Comparison of ENCODE assay signal across 19 mouse cellular contexts in genomic region chr17:56330345-56330744, GRCm38 (mm10). TPM values are rescaled to one million over a fixed set of nuclear protein-coding genes. Genes with fewer than 3 reads are reported as not detected.
A peak's percentile ranks its signal among the peaks of the same experiment; 100 is the strongest.
DNase-seq lines count a peak whose midpoint lies in the region; ATAC-seq and TF ChIP-seq lines count a peak whose summit lies in the region.
"Had no signal": no experiment of that assay in that cellular context is flagged by ENCODE, and none has a peak within 500 bp of the region (broad histone marks: within the 10 kb centered on the region; RNA-seq: fewer than 3 reads in every experiment).

No protein-coding gene starts in this region.

- DNase-seq in embryonic facial prominence, embryonic 10.5 days (ENCODE audit: low spot score): no peak
- no peak for DNase-seq in left cerebral cortex, adult 2 months (ENCODE audit: extremely low spot score in 1 of 2, low spot score in 2 of 2)
- no peak for DNase-seq in left cerebral cortex, postnatal 25 days (ENCODE audit: low spot score in 2 of 2)
- DNase-seq in NIH3T3 (ENCODE audit: low read depth): peak; percentile 25
- no peak for DNase-seq in retina, embryonic 14.5 days (ENCODE audit: low spot score)
- DNase-seq in frontal cortex, postnatal 10 days (ENCODE audit: low spot score in 2 of 2): no peak
- DNase-seq: adrenal gland, postnatal 14 days; kidney, adult 18-20 months; layer of hippocampus, adult 9-11 months; lung, embryonic 14.5 days; right cerebral cortex, postnatal 25 days had no signal

- no peaks in the 10 kb centered on the region for H3K9me3 ChIP-seq in embryonic facial prominence, embryonic 13.5 days
- no peaks in the 10 kb centered on the region for H3K9me3 ChIP-seq in embryonic facial prominence, embryonic 10.5 days
- no peaks in the 10 kb centered on the region for H3K9me3 ChIP-seq in stomach, embryonic 16.5 days (replicated peaks; ENCODE audit: control insufficient read depth, low read length)
- H3K9me3 ChIP-seq: heart, embryonic 15.5 days had no signal

- intact Hi-C loops in left cerebral cortex, adult 2 months (cut with DNase I): no loop called here
- intact Hi-C loops in left cerebral cortex, postnatal 25 days (cut with DNase I): no loop called here

- peak overlapping the region; percentile 22 for H3K9ac ChIP-seq in embryonic facial prominence, embryonic 13.5 days
- H3K9ac ChIP-seq in stomach, embryonic 16.5 days (ENCODE audit: low read length): 0 out of 2 replicates have a peak overlapping the region, but pooled peaks have one; percentile 6
- H3K9ac ChIP-seq: heart, embryonic 15.5 days; lung, embryonic 14.5 days had no signal

- no peak overlapping the region for H3K4me3 ChIP-seq in embryonic facial prominence, embryonic 13.5 days
- no peak overlapping the region for H3K4me3 ChIP-seq in embryonic facial prominence, embryonic 10.5 days
- no peak overlapping the region for H3K4me3 ChIP-seq in left cerebral cortex, adult 2 months
- no peak overlapping the region for H3K4me3 ChIP-seq in stomach, embryonic 16.5 days (replicated peaks; ENCODE audit: low read length)
- H3K4me3 ChIP-seq: heart, embryonic 15.5 days had no signal

- no peak overlapping the region for H3K27ac ChIP-seq in embryonic facial prominence, embryonic 13.5 days
- H3K27ac ChIP-seq in embryonic facial prominence, embryonic 10.5 days (replicated peaks): no peak overlapping the region
- H3K27ac ChIP-seq in left cerebral cortex, adult 2 months: 0 out of 2 replicates have a peak overlapping the region, but pooled peaks have one; percentile 2
- no peak overlapping the region for H3K27ac ChIP-seq in stomach, embryonic 16.5 days (ENCODE audit: low read length)
- H3K27ac ChIP-seq: heart, embryonic 15.5 days had no signal

- H3K4me2 ChIP-seq in embryonic facial prominence, embryonic 13.5 days: no peak overlapping the region; the same call in 1 of the 2 replicates
- H3K4me2 ChIP-seq in stomach, embryonic 16.5 days (ENCODE audit: low read depth, low read length): no peak overlapping the region
- H3K4me2 ChIP-seq: heart, embryonic 15.5 days; lung, embryonic 14.5 days had no signal

- peaks cover 7% of the 10 kb centered on the region; the same call in 1 of the 2 replicates for H3K36me3 ChIP-seq in embryonic facial prominence, embryonic 13.5 days
- H3K36me3 ChIP-seq in embryonic facial prominence, embryonic 10.5 days (replicated peaks): peaks cover 13% of the 10 kb centered on the region
- H3K36me3 ChIP-seq in stomach, embryonic 16.5 days (ENCODE audit: control insufficient read depth, insufficient read depth, low read length): no peaks in the 10 kb centered on the region; the same call in 1 of the 2 replicates
- H3K36me3 ChIP-seq: heart, embryonic 15.5 days had no signal

- peaks cover 38% of the 10 kb centered on the region for H3K4me1 ChIP-seq in embryonic facial prominence, embryonic 13.5 days
- peaks cover 39% of the 10 kb centered on the region for H3K4me1 ChIP-seq in embryonic facial prominence, embryonic 10.5 days
- H3K4me1 ChIP-seq in stomach, embryonic 16.5 days (ENCODE audit: control insufficient read depth, insufficient read depth, low read length): peaks cover 21% of the 10 kb centered on the region

- 70% methylated on average over 3 of the region's 3 CpGs for WGBS in embryonic facial prominence, embryonic 13.5 days
- 74% methylated on average over 3 of the region's 3 CpGs for WGBS in embryonic facial prominence, embryonic 10.5 days
- 61% methylated on average over 3 of the region's 3 CpGs for WGBS in stomach, embryonic 16.5 days

- no peak for ATAC-seq in embryonic facial prominence, embryonic 13.5 days (ENCODE audit: insufficient number of reproducible peaks, insufficient read depth, low FRiP score, low TSS enrichment, low read depth)
- ATAC-seq in stomach, embryonic 16.5 days (ENCODE audit: insufficient read depth, low FRiP score): no peak

- no peaks in the 10 kb centered on the region for H3K27me3 ChIP-seq in embryonic facial prominence, embryonic 13.5 days
- no peaks in the 10 kb centered on the region for H3K27me3 ChIP-seq in embryonic facial prominence, embryonic 10.5 days (replicated peaks; ENCODE audit: low read depth, poor library complexity, severe bottlenecking)
- H3K27me3 ChIP-seq in stomach, embryonic 16.5 days (ENCODE audit: control insufficient read depth, insufficient read depth, low read length): no peaks in the 10 kb centered on the region
- H3K27me3 ChIP-seq: heart, embryonic 15.5 days; Patski had no signal

- no peak; the same call in 1 of the 2 replicates for TF ChIP-seq CTCF in left cerebral cortex, adult 2 months (IDR thresholded peaks at IDR 0.05)

RNA-seq across cellular contexts. Expression of gene Kdm4b, which starts 4.5 kb away (rescaled TPM):
- polyA plus RNA-seq in embryonic facial prominence, embryonic 13.5 days (2015; fragmentation: Nextera tagmentation; extraction: Ambion mirVana): 36.5 and 36.9 TPM in 2 replicates
- polyA plus RNA-seq in embryonic facial prominence, embryonic 10.5 days (2016; fragmentation: Nextera tagmentation; extraction: Ambion mirVana): 46.2 and 46.8 TPM in 2 replicates
- total RNA-seq in left cerebral cortex, adult 2 months (2021): 10 to 100 TPM; 66.2 to 71.8 TPM
- total RNA-seq in left cerebral cortex, postnatal 25 days (2021): 10 to 100 TPM; 70.0 to 74.4 TPM
- 23.5 and 24.2 TPM in 2 replicates for polyA plus RNA-seq in stomach, embryonic 16.5 days (2015; fragmentation: Nextera tagmentation; extraction: Ambion mirVana)

RNA-seq across cellular contexts. Expression of gene Uhrf1, which starts 27.2 kb away (rescaled TPM):
- polyA plus RNA-seq in embryonic facial prominence, embryonic 13.5 days (2015; fragmentation: Nextera tagmentation; extraction: Ambion mirVana): 135 and 143 TPM in 2 replicates
- 279 and 301 TPM in 2 replicates for polyA plus RNA-seq in embryonic facial prominence, embryonic 10.5 days (2016; fragmentation: Nextera tagmentation; extraction: Ambion mirVana)
- total RNA-seq in left cerebral cortex, adult 2 months (2021): under 1 TPM; 0.70 to 0.91 TPM
- 1 to 10 TPM in 1 of 2 experiments, under 1 TPM in 1; 0.69 to 1.1 TPM for total RNA-seq in left cerebral cortex, postnatal 25 days (2021)
- 90.4 and 92.2 TPM in 2 replicates for polyA plus RNA-seq in stomach, embryonic 16.5 days (2015; fragmentation: Nextera tagmentation; extraction: Ambion mirVana)

RNA-seq across cellular contexts. Expression of gene Arrdc5, which starts 30.3 kb away (rescaled TPM):
- not detected in 2 replicates for polyA plus RNA-seq in embryonic facial prominence, embryonic 13.5 days (2015; fragmentation: Nextera tagmentation; extraction: Ambion mirVana)
- polyA plus RNA-seq in embryonic facial prominence, embryonic 10.5 days (2016; fragmentation: Nextera tagmentation; extraction: Ambion mirVana): not detected in 2 replicates
- not detected for total RNA-seq in left cerebral cortex, adult 2 months (2021)
- total RNA-seq in left cerebral cortex, postnatal 25 days (2021): not detected
- polyA plus RNA-seq in stomach, embryonic 16.5 days (2015; fragmentation: Nextera tagmentation; extraction: Ambion mirVana): not detected in 2 replicates
- total RNA-seq: adrenal gland, postnatal 14 days; megakaryocyte-erythroid progenitor cell, adult 5-6 weeks; neutrophil, adult 5-6 weeks had no signal
- polyA plus RNA-seq: heart, embryonic 15.5 days; limb, embryonic 11.5 days; lung, embryonic 14.5 days; Patski; stomach, embryonic 14.5 days had no signal

RNA-seq across cellular contexts. Expression of gene Plin3, which starts 37.7 kb away (rescaled TPM):
- polyA plus RNA-seq in embryonic facial prominence, embryonic 13.5 days (2015; fragmentation: Nextera tagmentation; extraction: Ambion mirVana): 65.8 and 83.2 TPM in 2 replicates
- polyA plus RNA-seq in embryonic facial prominence, embryonic 10.5 days (2016; fragmentation: Nextera tagmentation; extraction: Ambion mirVana): 67.7 and 72.2 TPM in 2 replicates
- total RNA-seq in left cerebral cortex, adult 2 months (2021): 10 to 100 TPM in 1 of 2 experiments, 1 to 10 TPM in 1; 7.7 to 11.4 TPM
- total RNA-seq in left cerebral cortex, postnatal 25 days (2021): 10 to 100 TPM in 1 of 2 experiments, 1 to 10 TPM in 1; 7.6 to 10.3 TPM
- 103 and 123 TPM in 2 replicates for polyA plus RNA-seq in stomach, embryonic 16.5 days (2015; fragmentation: Nextera tagmentation; extraction: Ambion mirVana)

RNA-seq across cellular contexts. Expression of gene Ticam1, which starts 53.8 kb away (rescaled TPM):
- polyA plus RNA-seq in embryonic facial prominence, embryonic 13.5 days (2015; fragmentation: Nextera tagmentation; extraction: Ambion mirVana): 4.1 and 4.3 TPM in 2 replicates
- 3.2 and 3.7 TPM in 2 replicates for polyA plus RNA-seq in embryonic facial prominence, embryonic 10.5 days (2016; fragmentation: Nextera tagmentation; extraction: Ambion mirVana)
- 1 to 10 TPM; 6.9 to 7.2 TPM for total RNA-seq in left cerebral cortex, adult 2 months (2021)
- total RNA-seq in left cerebral cortex, postnatal 25 days (2021): 1 to 10 TPM; 5.2 to 5.4 TPM
- polyA plus RNA-seq in stomach, embryonic 16.5 days (2015; fragmentation: Nextera tagmentation; extraction: Ambion mirVana): 7.6 and 9.6 TPM in 2 replicates
